Mouse (Mus musculus) forebrain, embryonic 16.5 days (tissue): ENCODE measurements around the gene Etnk2. TPM values are rescaled to one million over a fixed set of nuclear protein-coding genes. Genes with fewer than 3 reads are reported as not detected.

Experiments used
- ATAC-seq: fragments of 200-750 bp; cut with Nextera tagmentation; 2 replicates; pipeline ENCODE4 v1.8.0; 2017; ENCODE audit warnings: mild to moderate bottlenecking, moderate library complexity
- H3K27ac ChIP-seq: fragments of 300-500 bp; sonication (generic); 2 replicates; pipeline ENCODE4 v1.5.1; 2014; ENCODE audit warnings: low read length, control low read depth
- H3K27me3 ChIP-seq: fragments of 300-500 bp; sonication (generic); replicated peaks from 2 replicates; pipeline ENCODE4 v1.6.1; 2014; ENCODE audit warnings: low read length; ENCODE audit not compliant: control insufficient read depth, insufficient read depth
- H3K36me3 ChIP-seq: fragments of 300-500 bp; sonication (generic); 2 replicates; pipeline ENCODE4 v1.6.1; 2014; ENCODE audit not compliant: control insufficient read depth, insufficient read depth
- H3K4me1 ChIP-seq: fragments of 300-500 bp; sonication (generic); replicated peaks from 2 replicates; pipeline ENCODE4 v1.6.1; 2014; ENCODE audit warnings: low read length; ENCODE audit not compliant: control insufficient read depth, insufficient read depth
- H3K4me2 ChIP-seq: fragments of 300-500 bp; sonication (generic); 2 replicates; pipeline ENCODE4 v1.6.1; 2014; ENCODE audit warnings: mild to moderate bottlenecking, low read length, control low read depth
- H3K4me3 ChIP-seq: fragments of 300-500 bp; sonication (generic); replicated peaks from 2 replicates; pipeline ENCODE4 v1.5.1; 2014; ENCODE audit warnings: mild to moderate bottlenecking, low read length, control low read depth
- H3K9ac ChIP-seq: fragments of 300-500 bp; sonication (generic); replicated peaks from 2 replicates; pipeline ENCODE4 v1.6.1; 2014; ENCODE audit warnings: low read depth, low read length, control low read depth
- H3K9me3 ChIP-seq: fragments of 300-500 bp; sonication (generic); 2 replicates; pipeline ENCODE4 v1.6.1; 2016; ENCODE audit warnings: low read length; ENCODE audit not compliant: control insufficient read depth
- whole genome bisulfite sequencing: fragments of 180-500 bp; shearing (Covaris S2); extraction: QIAGEN DNeasy Blood & Tissue Kit; methylation state at CpG from one replicate; pipeline ENCODE4 v1.1.7; 2014; 5-methylcytosine and 5-hydroxymethylcytosine counted together
- polyA plus RNA-seq: library from polyadenylated mRNA; unstranded; fragments of >200 nt; fragmentation: Nextera tagmentation; extraction: Ambion mirVana; gene quantifications from 2 replicates; pipeline ENCODE4 v1.2.1, GENCODE M21; 2015

Gene Etnk2
- polyA plus RNA-seq, 1 experiment from 2014 or later, result 9.5 TPM

DNA sequence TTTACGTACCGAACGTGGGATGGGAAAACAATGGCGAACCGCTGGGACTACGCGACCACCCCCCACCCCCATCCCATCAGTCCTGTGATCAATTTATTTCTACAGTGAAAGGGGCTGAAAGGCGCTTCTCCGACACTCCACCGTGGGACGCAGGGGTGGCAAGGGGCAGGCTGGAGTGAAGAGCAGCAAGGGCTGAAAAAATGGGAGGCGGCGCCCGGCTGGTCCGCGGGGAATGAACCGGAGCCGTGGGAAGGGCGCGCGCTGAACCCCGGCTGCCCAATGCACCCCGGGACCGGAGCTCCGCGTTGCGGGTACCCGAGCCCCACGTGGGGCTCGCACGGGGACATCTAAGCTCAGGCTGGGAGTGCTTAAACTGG is 59.8 kb downstream of the Etnk2 start:
- peak overlapping the region; percentile 100 for H3K4me2 ChIP-seq
- peak; percentile 11; the same call in 1 of the 2 replicates for ATAC-seq
- H3K27ac ChIP-seq, result no peak overlapping the region
- H3K9me3 ChIP-seq, result no peaks in the 10 kb centered on the region
- no peaks in the 10 kb centered on the region for H3K36me3 ChIP-seq
- WGBS, result 0% methylated on average over 31 of the region's 31 CpGs
- H3K27me3 ChIP-seq, result peaks cover 4% of the 10 kb centered on the region; the same call in 1 of the 2 replicates
- H3K4me3 ChIP-seq, result peak overlapping the region; percentile 69
- peak overlapping the region; percentile 75 for H3K9ac ChIP-seq
- peaks cover 13% of the 10 kb centered on the region for H3K4me1 ChIP-seq

DNA sequence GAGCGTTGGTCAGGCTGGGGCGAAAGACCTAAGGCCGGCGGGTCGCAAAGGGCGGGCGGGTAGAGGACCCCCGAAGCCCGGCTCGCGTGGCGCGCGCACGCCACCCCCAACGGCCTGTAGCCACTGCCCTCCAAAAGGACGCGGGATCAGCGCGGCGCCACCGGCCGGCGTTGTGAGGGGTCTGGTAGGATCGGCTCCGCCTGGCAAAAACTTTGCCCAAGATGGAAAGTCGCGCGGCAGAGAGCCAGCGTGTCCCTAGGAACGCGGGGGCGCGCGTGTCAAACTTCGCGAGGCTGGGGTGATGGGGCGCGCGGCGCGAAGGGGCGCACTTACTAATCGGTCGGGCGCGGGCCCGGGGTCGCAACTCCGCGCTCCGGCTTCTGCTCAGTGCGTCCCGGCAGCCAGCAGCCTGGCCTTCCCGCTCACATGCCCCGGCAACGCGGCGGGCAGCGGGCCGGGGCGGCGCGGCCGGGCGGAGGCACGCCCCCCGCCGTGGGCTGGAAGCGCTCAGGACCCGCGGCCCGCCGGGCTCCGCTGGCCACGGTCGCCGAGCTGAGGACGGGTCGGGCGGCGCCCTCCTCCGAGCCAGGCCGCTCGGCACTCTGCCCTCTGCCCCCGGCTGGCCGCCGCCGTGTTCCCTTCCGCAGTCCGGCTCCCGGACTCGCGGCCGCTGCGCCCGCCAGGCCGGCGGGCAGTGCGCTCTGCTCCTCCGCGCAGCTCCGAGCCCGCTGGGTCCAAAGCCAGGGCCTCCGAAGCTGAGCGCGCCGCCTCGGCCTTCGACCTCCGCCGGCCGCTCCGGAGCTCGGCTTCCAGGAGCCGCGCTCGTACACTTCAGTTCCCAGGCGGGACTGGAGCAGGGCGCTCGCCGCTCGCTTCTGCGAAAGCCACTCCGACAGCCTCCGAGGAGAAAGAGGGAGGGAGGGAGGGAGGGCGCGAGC is 60.4 kb downstream of the Etnk2 start, which contains the start of gene Sox13:
Gene Sox13, minus strand, starts transcription at position 835 of the 938 bp plus-strand sequence.
- under 1% methylated on average over 108 of the region's 128 CpGs for WGBS
- Histone ChIP-seq H3K4me2 (peak within 1 kb of the TSS; percentile 100), H3K9me3 (no peaks in the 10 kb centered on the region), H3K27me3 (peaks cover 4% of the 10 kb centered on the region; the same call in 1 of the 2 replicates), H3K36me3 (no peaks in the 10 kb centered on the region), H3K4me1 (peaks cover 11% of the 10 kb centered on the region), H3K4me3 (peak within 1 kb of the TSS; percentile 69), H3K27ac (peak within 1 kb of the TSS; percentile 69), H3K9ac (peak within 1 kb of the TSS; percentile 75)
- ATAC-seq, result peak; percentile 80

DNA sequence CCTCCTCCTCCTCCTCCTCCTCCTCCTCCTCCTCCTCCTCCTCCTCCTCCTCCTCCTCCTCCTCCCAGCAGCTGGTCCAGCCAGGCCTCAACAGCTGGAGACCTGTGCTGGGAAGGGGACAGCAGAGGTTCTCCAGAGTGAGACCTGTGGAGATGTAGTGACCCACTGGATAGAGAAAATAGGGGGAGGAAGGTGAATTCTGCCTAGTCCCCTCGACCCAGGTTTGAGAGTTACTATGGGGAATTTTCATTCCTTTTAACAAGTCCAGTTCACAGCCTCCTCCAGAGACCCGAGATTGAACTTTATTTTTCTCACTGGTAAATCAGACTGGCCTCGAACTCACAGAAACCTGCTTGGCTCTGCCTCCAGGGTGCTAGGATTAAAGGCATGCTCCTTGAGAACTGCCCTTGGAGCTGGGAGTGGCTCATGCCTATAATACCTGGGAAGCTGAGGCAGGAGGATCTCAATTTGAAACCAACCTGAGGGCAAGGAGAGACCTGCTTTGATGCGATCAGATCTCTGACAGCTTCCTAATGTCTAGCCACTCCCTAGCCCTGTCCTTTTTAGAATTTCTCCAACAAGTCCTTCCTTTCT is 61.3 kb downstream of the Etnk2 start:
- ATAC-seq, result no peak
- Histone ChIP-seq H3K4me3 (no peak overlapping the region), H3K4me2 (no peak overlapping the region; the same call in 1 of the 2 replicates), H3K4me1 (peaks cover 11% of the 10 kb centered on the region), H3K9me3 (0 out of 2 replicates have a peak, but pooled peaks cover 4% of the 10 kb centered on the region), H3K9ac (no peak overlapping the region), H3K27ac (no peak overlapping the region), H3K36me3 (no peaks in the 10 kb centered on the region), H3K27me3 (peaks cover 4% of the 10 kb centered on the region; the same call in 1 of the 2 replicates)
- 60% methylated on average over 4 of the region's 4 CpGs for whole genome bisulfite sequencing

Other genes starting within 250 kb of the Etnk2 start
- 36.3 and 40.3 TPM in 2 replicates for gene Ppp1r15b, start 232.4 kb upstream of the Etnk2 start, polyA plus RNA-seq
- 10.7 and 11.7 TPM in 2 replicates for gene Plekha6, start 199.4 kb upstream of the Etnk2 start, polyA plus RNA-seq
- gene Golt1a, start 53.8 kb upstream of the Etnk2 start, polyA plus RNA-seq, result not detected in 2 replicates
- gene Kiss1, start 41.7 kb upstream of the Etnk2 start, polyA plus RNA-seq, result 0.60 and 0.63 TPM in 2 replicates
- gene Ren1, start 13.1 kb upstream of the Etnk2 start, polyA plus RNA-seq, result 0.30 TPM in 1 of 2 replicates, not detected in the other
- 3.6 and 4.4 TPM in 2 replicates for gene Sox13, start 60.8 kb downstream of the Etnk2 start, polyA plus RNA-seq
- 490 and 513 TPM in 2 replicates for gene Snrpe, start 246.7 kb downstream of the Etnk2 start, polyA plus RNA-seq